Mouse (Mus musculus): ENCODE data around the gene Crb3. TPM values are rescaled to one million over a fixed set of nuclear protein-coding genes. Genes with fewer than 3 reads are reported as not detected.
A peak's percentile ranks its signal among the peaks of the same experiment; 100 is the strongest.

Crb3 gene
- polyA plus RNA-seq, 1 experiment from 2014 or later = 62.6 TPM

DNA sequence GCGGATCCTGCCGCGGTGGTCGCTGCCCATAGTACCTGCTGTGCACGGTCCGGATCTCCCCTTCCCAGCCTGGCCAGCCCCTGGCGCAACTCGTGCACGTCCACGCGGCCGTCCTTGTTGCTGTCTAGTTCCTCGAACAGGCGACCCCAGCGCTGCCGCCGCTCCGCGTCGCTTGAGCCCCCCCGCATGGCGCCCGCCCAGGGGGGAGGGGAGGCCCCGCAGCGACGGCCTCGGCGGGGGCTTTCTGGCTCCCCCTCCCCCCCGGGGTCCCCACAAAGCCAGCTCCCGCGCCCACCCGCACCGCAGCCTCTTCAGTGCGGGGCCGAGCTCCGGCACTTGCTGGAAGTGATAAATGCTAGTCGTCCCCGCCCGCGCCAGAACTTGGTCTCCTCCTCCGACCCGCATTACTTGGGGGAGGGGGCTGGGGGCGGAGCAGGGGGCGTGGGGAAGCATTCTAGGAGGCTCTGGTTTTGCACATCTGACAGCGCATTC lies 627 bp downstream of the Crb3 start, which contains the start of gene Slc25a23:
Gene Slc25a23, minus strand, starts transcription at position 378 of the 492 bp plus-strand sequence.
- Histone ChIP-seq H3K27me3 (ENCODE audit: control insufficient read depth, insufficient read depth, low read depth, low read length) (peaks cover 25% of the 10 kb centered on the region), H3K4me3 (ENCODE audit: low read length) (peak within 1 kb of the TSS; percentile 81), H3K9me3 (ENCODE audit: control insufficient read depth, low read length) (no peaks in the 10 kb centered on the region), H3K9ac (ENCODE audit: low read length) (peak within 1 kb of the TSS; percentile 79), H3K4me1 (replicated peaks; ENCODE audit: control insufficient read depth, insufficient read depth, low read length) (peaks cover 8% of the 10 kb centered on the region), H3K27ac (ENCODE audit: low read length) (peak within 1 kb of the TSS; percentile 86), H3K4me2 (ENCODE audit: low read depth, low read length) (peak within 1 kb of the TSS; percentile 95), H3K36me3 (ENCODE audit: control insufficient read depth, insufficient read depth, low read length) (no peaks in the 10 kb centered on the region)
- WGBS = 0% methylated on average over 30 of the region's 45 CpGs
- peak; percentile 60 for ATAC-seq (ENCODE audit: low read depth)

GRCm38 (mm10) chr17:57060231-57060801 lies 1.4 kb downstream of the Crb3 start:
- Histone ChIP-seq H3K27me3 (ENCODE audit: control insufficient read depth, insufficient read depth, low read depth, low read length) (peaks cover 25% of the 10 kb centered on the region), H3K36me3 (ENCODE audit: control insufficient read depth, insufficient read depth, low read length) (no peaks in the 10 kb centered on the region), H3K4me3 (ENCODE audit: low read length) (peak overlapping the region; percentile 81), H3K27ac (ENCODE audit: low read length) (peak overlapping the region; percentile 86), H3K4me2 (ENCODE audit: low read depth, low read length) (peak overlapping the region; percentile 95), H3K9ac (ENCODE audit: low read length) (peak overlapping the region; percentile 79), H3K4me1 (replicated peaks; ENCODE audit: control insufficient read depth, insufficient read depth, low read length) (peaks cover 8% of the 10 kb centered on the region), H3K9me3 (ENCODE audit: control insufficient read depth, low read length) (no peaks in the 10 kb centered on the region)
- under 1% methylated on average over 44 of the region's 44 CpGs for WGBS
- ATAC-seq (ENCODE audit: low read depth) = peak; percentile 88

DNA sequence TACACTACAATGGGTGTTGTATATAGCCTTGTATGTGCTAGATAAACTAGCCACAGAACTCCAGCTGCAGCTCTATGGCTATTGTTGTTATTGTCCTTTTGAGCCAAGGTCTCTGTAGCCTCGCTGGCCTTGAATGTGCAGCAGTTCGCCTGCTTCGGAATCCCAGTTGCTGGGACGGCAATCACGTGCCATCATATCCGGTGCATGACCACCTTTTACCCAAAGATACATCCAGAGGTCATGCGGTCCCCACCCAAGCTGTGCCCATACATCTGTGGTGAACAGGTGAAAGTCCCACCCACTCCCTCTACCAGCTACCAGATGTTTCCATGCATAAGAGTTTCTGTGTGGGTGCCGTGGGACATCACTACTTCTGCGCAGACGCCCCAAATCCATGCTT lies 2.2 kb downstream of the Crb3 start:
- no peak for ATAC-seq (ENCODE audit: low read depth)
- peak overlapping the region; percentile 95 for H3K4me2 ChIP-seq (ENCODE audit: low read depth, low read length)
- no peak overlapping the region for H3K9ac ChIP-seq (ENCODE audit: low read length)
- H3K27ac ChIP-seq (ENCODE audit: low read length) = peak overlapping the region; percentile 71
- WGBS = 37% methylated on average over 10 of the region's 10 CpGs
- peaks cover 8% of the 10 kb centered on the region for H3K4me1 ChIP-seq (replicated peaks; ENCODE audit: control insufficient read depth, insufficient read depth, low read length)
- peak overlapping the region; percentile 81 for H3K4me3 ChIP-seq (ENCODE audit: low read length)
- H3K36me3 ChIP-seq (ENCODE audit: control insufficient read depth, insufficient read depth, low read length) = no peaks in the 10 kb centered on the region
- H3K9me3 ChIP-seq (ENCODE audit: control insufficient read depth, low read length) = no peaks in the 10 kb centered on the region
- H3K27me3 ChIP-seq (ENCODE audit: control insufficient read depth, insufficient read depth, low read depth, low read length) = peaks cover 25% of the 10 kb centered on the region

DNA sequence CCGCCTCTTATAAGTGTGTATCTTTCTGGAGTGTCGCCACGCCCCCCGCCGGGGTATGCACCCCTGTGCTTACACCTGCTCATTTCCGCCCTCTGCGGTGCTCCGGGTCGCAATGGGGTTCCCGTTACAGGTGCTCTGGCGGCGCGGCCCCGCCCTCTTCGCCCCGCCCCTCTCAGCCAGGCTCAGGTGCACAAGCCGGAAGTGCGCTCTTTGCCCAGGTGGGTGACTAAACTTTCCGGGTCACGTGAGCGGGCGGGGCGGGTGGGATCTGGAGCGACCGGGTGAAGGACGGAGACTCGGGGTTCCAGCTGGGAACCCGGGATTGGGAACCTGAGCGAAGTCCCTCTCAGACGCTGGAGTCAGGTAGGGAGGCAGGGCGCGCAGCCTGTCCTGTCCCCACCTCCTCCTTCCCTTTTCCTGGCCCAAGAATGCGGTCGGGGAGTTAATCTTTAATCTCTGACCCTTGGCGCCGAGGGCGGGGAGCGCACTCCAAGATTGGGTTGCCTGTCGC lies 3.2 kb downstream of the Crb3 start:
- Histone ChIP-seq H3K36me3 (ENCODE audit: control insufficient read depth, insufficient read depth, low read length) (no peaks in the 10 kb centered on the region), H3K9me3 (ENCODE audit: control insufficient read depth, low read length) (no peaks in the 10 kb centered on the region), H3K4me3 (ENCODE audit: low read length) (peak overlapping the region; percentile 58), H3K27me3 (ENCODE audit: control insufficient read depth, insufficient read depth, low read depth, low read length) (peaks cover 25% of the 10 kb centered on the region), H3K9ac (ENCODE audit: low read length) (peak overlapping the region; percentile 75), H3K27ac (ENCODE audit: low read length) (peak overlapping the region; percentile 92), H3K4me1 (replicated peaks; ENCODE audit: control insufficient read depth, insufficient read depth, low read length) (peaks cover 8% of the 10 kb centered on the region), H3K4me2 (ENCODE audit: low read depth, low read length) (peak overlapping the region; percentile 37)
- ATAC-seq (ENCODE audit: low read depth) = peak; percentile 57
- under 1% methylated on average over 39 of the region's 39 CpGs for WGBS

DNA sequence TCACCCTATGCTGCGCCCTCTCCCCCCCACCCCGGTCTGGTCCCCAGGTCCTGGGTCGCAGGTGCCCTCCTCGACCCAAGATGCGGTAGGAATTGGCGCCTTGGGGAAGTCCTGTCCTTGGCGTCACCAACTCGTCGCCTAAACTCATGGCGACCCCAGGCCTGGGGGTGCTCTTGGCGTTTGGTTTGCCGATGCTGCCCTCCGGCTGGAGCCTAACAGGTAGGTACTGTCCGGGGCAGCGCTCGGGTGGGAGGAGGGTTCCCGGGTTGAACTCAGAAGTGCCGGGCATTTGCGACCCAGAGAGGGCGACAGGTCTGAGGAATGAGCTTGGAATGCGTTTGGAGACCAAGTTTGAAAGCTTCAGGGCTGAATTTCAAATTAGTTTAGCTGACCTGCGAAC lies 3.6 kb downstream of the Crb3 start:
- Histone ChIP-seq H3K4me3 (ENCODE audit: low read length) (peak overlapping the region; percentile 58), H3K4me1 (replicated peaks; ENCODE audit: control insufficient read depth, insufficient read depth, low read length) (peaks cover 8% of the 10 kb centered on the region), H3K27ac (ENCODE audit: low read length) (peak overlapping the region; percentile 92), H3K4me2 (ENCODE audit: low read depth, low read length) (peak overlapping the region; percentile 37), H3K27me3 (ENCODE audit: control insufficient read depth, insufficient read depth, low read depth, low read length) (peaks cover 25% of the 10 kb centered on the region), H3K9ac (ENCODE audit: low read length) (peak overlapping the region; percentile 75), H3K36me3 (ENCODE audit: control insufficient read depth, insufficient read depth, low read length) (no peaks in the 10 kb centered on the region), H3K9me3 (ENCODE audit: control insufficient read depth, low read length) (no peaks in the 10 kb centered on the region)
- 2% methylated on average over 22 of the region's 22 CpGs for WGBS
- ATAC-seq (ENCODE audit: low read depth) = no peak

DNA sequence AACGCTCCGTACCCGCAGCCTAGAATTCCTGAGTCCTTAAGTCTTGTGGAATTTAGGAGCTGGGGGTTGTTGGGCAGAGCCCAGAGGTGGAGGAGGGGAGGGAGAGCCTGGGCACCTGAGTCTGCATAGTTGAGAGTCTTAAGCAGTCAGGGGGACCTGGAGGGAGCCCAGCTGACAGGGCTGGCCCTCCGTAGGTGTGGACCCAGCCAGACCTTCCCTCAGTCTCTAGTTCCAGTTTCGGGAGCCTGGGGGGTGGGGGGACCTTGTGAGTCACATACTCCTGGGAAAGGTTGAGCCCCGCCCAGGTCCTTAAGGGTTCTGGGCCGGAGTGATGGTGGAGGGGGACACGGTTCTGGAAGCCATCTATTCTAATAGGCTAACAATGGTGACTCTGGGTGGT lies 4.1 kb downstream of the Crb3 start:
- no peaks in the 10 kb centered on the region for H3K36me3 ChIP-seq (ENCODE audit: control insufficient read depth, insufficient read depth, low read length)
- H3K9ac ChIP-seq (ENCODE audit: low read length) = peak overlapping the region; percentile 75
- peak overlapping the region; percentile 37 for H3K4me2 ChIP-seq (ENCODE audit: low read depth, low read length)
- no peaks in the 10 kb centered on the region for H3K9me3 ChIP-seq (ENCODE audit: control insufficient read depth, low read length)
- ATAC-seq (ENCODE audit: low read depth) = no peak
- H3K4me3 ChIP-seq (ENCODE audit: low read length) = peak overlapping the region; percentile 58
- peak overlapping the region; percentile 92 for H3K27ac ChIP-seq (ENCODE audit: low read length)
- peaks cover 8% of the 10 kb centered on the region for H3K4me1 ChIP-seq (replicated peaks; ENCODE audit: control insufficient read depth, insufficient read depth, low read length)
- WGBS = 11% methylated on average over 8 of the region's 8 CpGs
- H3K27me3 ChIP-seq (ENCODE audit: control insufficient read depth, insufficient read depth, low read depth, low read length) = peaks cover 25% of the 10 kb centered on the region

DNA sequence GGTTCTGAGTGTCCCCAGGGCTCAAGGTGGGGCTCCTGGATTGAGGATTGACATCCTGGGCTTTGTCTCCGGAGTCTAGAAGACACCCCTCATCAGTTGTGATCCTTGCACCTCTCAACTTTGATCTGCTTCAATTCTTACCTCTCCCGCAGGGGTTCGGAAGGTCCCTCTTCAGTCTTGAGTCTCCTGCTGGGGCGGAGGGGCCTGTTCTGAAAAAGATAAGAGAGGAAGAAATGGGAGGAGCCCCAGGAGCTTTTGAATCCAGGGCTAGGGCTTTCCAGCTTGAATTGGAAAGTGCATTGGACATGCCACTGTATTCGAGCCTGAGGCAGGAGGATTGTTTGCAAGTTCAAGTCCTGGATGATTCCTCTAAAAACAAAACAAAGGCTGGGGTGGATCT lies 8.0 kb downstream of the Crb3 start:
- no peak overlapping the region for H3K4me2 ChIP-seq (ENCODE audit: low read depth, low read length)
- H3K4me1 ChIP-seq (replicated peaks; ENCODE audit: control insufficient read depth, insufficient read depth, low read length) = no peaks in the 10 kb centered on the region
- no peak for ATAC-seq (ENCODE audit: low read depth)
- peaks cover 15% of the 10 kb centered on the region for H3K27me3 ChIP-seq (ENCODE audit: control insufficient read depth, insufficient read depth, low read depth, low read length)
- H3K9me3 ChIP-seq (ENCODE audit: control insufficient read depth, low read length) = no peaks in the 10 kb centered on the region
- no peaks in the 10 kb centered on the region for H3K36me3 ChIP-seq (ENCODE audit: control insufficient read depth, insufficient read depth, low read length)
- no peak overlapping the region for H3K27ac ChIP-seq (ENCODE audit: low read length)
- H3K9ac ChIP-seq (ENCODE audit: low read length) = no peak overlapping the region
- H3K4me3 ChIP-seq (ENCODE audit: low read length) = no peak overlapping the region
- 46% methylated on average over 5 of the region's 5 CpGs for WGBS

DNA sequence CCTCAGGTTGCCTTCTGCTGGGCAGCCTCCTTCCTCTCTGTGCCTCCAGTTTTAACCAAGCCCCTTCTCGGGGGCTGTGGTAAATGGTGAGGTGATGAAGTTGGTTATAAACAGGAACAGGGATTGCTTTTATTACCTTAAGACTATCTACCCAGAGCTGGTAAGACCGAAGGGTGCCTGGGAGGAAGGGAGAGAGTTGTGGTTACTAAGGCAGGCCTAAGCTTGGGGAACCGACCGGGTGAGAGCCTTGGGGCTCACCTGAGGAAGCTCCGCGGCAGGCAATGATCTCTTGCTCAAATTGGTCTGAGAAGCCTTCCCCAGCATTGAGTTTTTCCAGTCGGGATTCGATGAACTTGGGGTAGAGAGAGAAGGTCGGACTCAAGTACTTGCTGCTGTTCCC lies 11.4 kb downstream of the Crb3 start:
- Histone ChIP-seq H3K4me3 (ENCODE audit: low read length) (peak overlapping the region; percentile 6), H3K36me3 (ENCODE audit: control insufficient read depth, insufficient read depth, low read length) (no peaks in the 10 kb centered on the region), H3K9me3 (ENCODE audit: control insufficient read depth, low read length) (no peaks in the 10 kb centered on the region), H3K27me3 (ENCODE audit: control insufficient read depth, insufficient read depth, low read depth, low read length) (no peaks in the 10 kb centered on the region), H3K4me1 (replicated peaks; ENCODE audit: control insufficient read depth, insufficient read depth, low read length) (no peaks in the 10 kb centered on the region), H3K9ac (ENCODE audit: low read length) (no peak overlapping the region), H3K4me2 (ENCODE audit: low read depth, low read length) (peak overlapping the region; percentile 8), H3K27ac (ENCODE audit: low read length) (no peak overlapping the region)
- 8% methylated on average over 9 of the region's 9 CpGs for WGBS
- peak; percentile 16; the same call in 1 of the 2 replicates for ATAC-seq (ENCODE audit: low read depth)

GRCm38 (mm10) chr17:57070699-57071098 lies 11.8 kb downstream of the Crb3 start:
- Histone ChIP-seq H3K4me2 (ENCODE audit: low read depth, low read length) (peak overlapping the region; percentile 8), H3K9ac (ENCODE audit: low read length) (no peak overlapping the region), H3K4me1 (replicated peaks; ENCODE audit: control insufficient read depth, insufficient read depth, low read length) (no peaks in the 10 kb centered on the region), H3K4me3 (ENCODE audit: low read length) (peak overlapping the region; percentile 6), H3K9me3 (ENCODE audit: control insufficient read depth, low read length) (no peaks in the 10 kb centered on the region), H3K36me3 (ENCODE audit: control insufficient read depth, insufficient read depth, low read length) (no peaks in the 10 kb centered on the region), H3K27ac (ENCODE audit: low read length) (no peak overlapping the region), H3K27me3 (ENCODE audit: control insufficient read depth, insufficient read depth, low read depth, low read length) (no peaks in the 10 kb centered on the region)
- WGBS = under 1% methylated on average over 11 of the region's 11 CpGs
- ATAC-seq (ENCODE audit: low read depth) = peak; percentile 88
